ENCODE assay signal across 25 mouse cellular contexts in the genomic region with DNA sequence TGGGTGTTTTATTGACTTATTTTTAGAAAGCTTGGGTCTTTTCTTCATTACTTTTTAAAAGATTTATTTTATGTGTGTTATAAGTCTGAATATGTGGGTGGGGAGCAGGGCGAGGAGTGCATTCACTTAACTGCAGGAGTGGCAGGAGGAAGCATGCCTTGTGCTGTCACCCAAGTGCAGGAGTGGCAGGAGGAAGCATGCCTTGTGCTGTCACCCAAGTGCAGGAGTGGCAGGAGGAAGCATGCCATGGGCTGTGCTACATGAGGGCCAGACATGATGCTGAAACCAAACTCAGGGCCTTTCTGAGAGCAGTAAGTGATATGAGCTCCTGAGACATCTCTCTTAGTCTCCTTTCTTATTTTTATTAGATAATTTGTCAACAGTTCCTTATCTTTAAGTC.
DNase-seq lines count a peak whose midpoint lies in the region; ATAC-seq lines count a peak whose summit lies in the region.
"Had no signal": no experiment of that assay in that cellular context is flagged by ENCODE, and none has a peak within 500 bp of the region (broad histone marks: within the 10 kb centered on the region; RNA-seq: fewer than 3 reads in every experiment).

No protein-coding gene starts in this region.

- H3K9ac ChIP-seq in limb, embryonic 13.5 days = no peak overlapping the region
- H3K9ac ChIP-seq: forebrain, embryonic 13.5 days; heart, embryonic 12.5 days; heart, embryonic 15.5 days; hindbrain, embryonic 13.5 days had no signal

- ATAC-seq in limb, embryonic 13.5 days (ENCODE audit: low FRiP score, low read depth) = peak; percentile 48; the same call in 1 of the 2 replicates
- peak; percentile 64 for ATAC-seq in megakaryocyte, adult 5-6 weeks (ENCODE audit: poor library complexity, severe bottlenecking)
- ATAC-seq: forebrain, embryonic 13.5 days; forebrain, embryonic 16.5 days; hindbrain, embryonic 16.5 days; Patski had no signal

- DNase-seq in heart, adult 11 months = peak; percentile 86
- DNase-seq in heart, adult 9 months (ENCODE audit: low spot score in 2 of 2) = no peak
- DNase-seq in limb, embryonic 10.5 days (ENCODE audit: low spot score) = no peak
- DNase-seq in adrenal gland, adult (ENCODE audit: inconsistent age in 2 of 2, low spot score in 1 of 2) = no peak
- DNase-seq: adrenal gland, adult 2 months; adrenal gland, postnatal 14 days; cerebellum, adult 11 months; cerebellum, adult 2 months; cerebellum, adult 9-11 months; cerebellum, postnatal 36 days; gastrocnemius, postnatal 10 days; gastrocnemius, postnatal 36 days; heart, postnatal 10 days; heart, postnatal 36 days had no signal

- no peak overlapping the region for H3K4me3 ChIP-seq in limb, embryonic 13.5 days
- H3K4me3 ChIP-seq in limb, embryonic 10.5 days = no peak overlapping the region
- H3K4me3 ChIP-seq: forebrain, embryonic 10.5 days; forebrain, embryonic 13.5 days; heart, embryonic 12.5 days; heart, embryonic 15.5 days; hindbrain, embryonic 10.5 days; hindbrain, embryonic 13.5 days had no signal

- 38% methylated on average over 1 of the region's 1 CpGs for WGBS in limb, embryonic 13.5 days
- WGBS in limb, embryonic 10.5 days = 73% methylated on average over 1 of the region's 1 CpGs

- no peaks in the 10 kb centered on the region for H3K27me3 ChIP-seq in limb, embryonic 13.5 days
- H3K27me3 ChIP-seq in limb, embryonic 10.5 days (ENCODE audit: low read depth, poor library complexity, severe bottlenecking) = no peaks in the 10 kb centered on the region
- H3K27me3 ChIP-seq: forebrain, embryonic 13.5 days; heart, embryonic 12.5 days; heart, embryonic 15.5 days; hindbrain, embryonic 13.5 days; Patski had no signal

- H3K27ac ChIP-seq in limb, embryonic 13.5 days = no peak overlapping the region
- H3K27ac ChIP-seq in limb, embryonic 10.5 days = no peak overlapping the region
- H3K27ac ChIP-seq: forebrain, embryonic 10.5 days; forebrain, embryonic 13.5 days; heart, embryonic 15.5 days; hindbrain, embryonic 10.5 days; hindbrain, embryonic 13.5 days had no signal

- H3K9me3 ChIP-seq in limb, embryonic 13.5 days = no peaks in the 10 kb centered on the region
- no peaks in the 10 kb centered on the region for H3K9me3 ChIP-seq in limb, embryonic 10.5 days (replicated peaks)
- H3K9me3 ChIP-seq: forebrain, embryonic 10.5 days; forebrain, embryonic 13.5 days; heart, embryonic 12.5 days; heart, embryonic 15.5 days; hindbrain, embryonic 10.5 days; hindbrain, embryonic 13.5 days had no signal

- H3K4me1 ChIP-seq in limb, embryonic 13.5 days = no peaks in the 10 kb centered on the region
- no peaks in the 10 kb centered on the region for H3K4me1 ChIP-seq in limb, embryonic 10.5 days
- H3K4me1 ChIP-seq: forebrain, embryonic 10.5 days; forebrain, embryonic 13.5 days; heart, embryonic 12.5 days; heart, embryonic 15.5 days; hindbrain, embryonic 10.5 days; hindbrain, embryonic 13.5 days had no signal

- no peaks in the 10 kb centered on the region for H3K36me3 ChIP-seq in limb, embryonic 13.5 days
- no peaks in the 10 kb centered on the region for H3K36me3 ChIP-seq in limb, embryonic 10.5 days
- H3K36me3 ChIP-seq: forebrain, embryonic 10.5 days; heart, embryonic 12.5 days; heart, embryonic 15.5 days; hindbrain, embryonic 10.5 days; hindbrain, embryonic 13.5 days had no signal

- no peak overlapping the region for H3K4me2 ChIP-seq in limb, embryonic 13.5 days (replicated peaks)
- H3K4me2 ChIP-seq: forebrain, embryonic 13.5 days; heart, embryonic 12.5 days; heart, embryonic 15.5 days; hindbrain, embryonic 13.5 days had no signal
